Mouse (Mus musculus): Measurements from ENCODE around the gene 2300002M23Rik. TPM values are rescaled to one million over a fixed set of nuclear protein-coding genes. Genes with fewer than 3 reads are reported as not detected.
A peak's percentile ranks its signal among the peaks of the same experiment; 100 is the strongest.

Gene 2300002M23Rik
- not detected in 2 replicates for polyA plus RNA-seq (2012; ENCODE audit: insufficient read depth, insufficient read length, missing spikeins)

DNA sequence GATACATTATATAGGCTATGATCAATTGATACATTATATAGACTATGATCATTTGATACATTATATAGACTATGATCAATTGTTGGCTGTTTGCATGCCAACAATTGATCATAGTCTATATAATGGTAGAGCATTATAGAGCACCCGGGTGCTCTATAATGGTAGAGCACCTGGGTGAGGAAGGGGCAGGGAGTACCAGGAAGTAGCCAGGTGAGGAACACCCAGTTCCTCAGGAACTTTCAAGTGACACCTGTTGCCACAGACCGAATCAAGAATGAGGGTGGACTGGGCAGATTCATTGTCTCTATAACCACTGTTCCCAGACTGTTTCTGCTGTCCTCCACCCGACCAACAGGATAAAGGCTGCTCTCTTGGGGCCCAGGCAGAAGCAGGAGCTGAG, at the start of gene 2300002M23Rik:
TSS of gene 2300002M23Rik (plus strand) at position 301 of the 400 bp plus-strand sequence.
- no peaks in the 10 kb centered on the region for H3K4me1 ChIP-seq (ENCODE audit: control insufficient read depth, insufficient read depth, insufficient read length, low read length)
- H3K27ac ChIP-seq (replicated peaks; ENCODE audit: low read depth, low read length) = no peak within 1 kb of the TSS
- H3K4me3 ChIP-seq (ENCODE audit: insufficient read depth, low read depth, low read length) = no peak within 1 kb of the TSS

DNA sequence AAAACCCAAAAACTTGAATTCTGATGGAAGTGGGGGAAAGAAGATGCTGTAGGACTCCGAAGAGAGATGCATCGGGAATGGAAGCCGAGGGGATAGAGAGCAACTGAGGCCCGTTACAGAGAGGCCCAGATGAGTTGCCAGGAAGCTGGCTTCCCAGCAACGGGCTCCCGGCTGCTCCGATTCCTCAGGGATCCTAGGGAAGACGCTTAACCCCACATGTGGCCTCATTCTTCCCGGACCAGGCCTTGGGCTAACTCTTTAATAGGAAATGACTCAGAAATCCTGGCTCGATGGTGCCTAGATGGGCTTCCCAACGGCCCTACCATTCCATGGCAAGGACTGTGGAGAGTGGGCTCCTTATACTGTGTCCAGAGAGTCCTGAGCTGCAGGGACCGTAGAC, 49.7 kb upstream of the 2300002M23Rik start:
- no peak overlapping the region for H3K27ac ChIP-seq (replicated peaks; ENCODE audit: low read depth, low read length)
- H3K4me3 ChIP-seq (ENCODE audit: insufficient read depth, low read depth, low read length) = peak overlapping the region; percentile 55
- peaks cover 5% of the 10 kb centered on the region; the same call in 1 of the 2 replicates for H3K4me1 ChIP-seq (ENCODE audit: control insufficient read depth, insufficient read depth, insufficient read length, low read length)

- no peaks in the 10 kb centered on the region for H3K4me1 ChIP-seq (ENCODE audit: control insufficient read depth, insufficient read depth, insufficient read length, low read length)
- H3K4me3 ChIP-seq (ENCODE audit: insufficient read depth, low read depth, low read length) = no peak overlapping the region
- H3K27ac ChIP-seq (replicated peaks; ENCODE audit: low read depth, low read length) = no peak overlapping the region
Observed at GRCm38 (mm10) chr17:35524354-35524753, 42.9 kb upstream of the 2300002M23Rik start.

DNA sequence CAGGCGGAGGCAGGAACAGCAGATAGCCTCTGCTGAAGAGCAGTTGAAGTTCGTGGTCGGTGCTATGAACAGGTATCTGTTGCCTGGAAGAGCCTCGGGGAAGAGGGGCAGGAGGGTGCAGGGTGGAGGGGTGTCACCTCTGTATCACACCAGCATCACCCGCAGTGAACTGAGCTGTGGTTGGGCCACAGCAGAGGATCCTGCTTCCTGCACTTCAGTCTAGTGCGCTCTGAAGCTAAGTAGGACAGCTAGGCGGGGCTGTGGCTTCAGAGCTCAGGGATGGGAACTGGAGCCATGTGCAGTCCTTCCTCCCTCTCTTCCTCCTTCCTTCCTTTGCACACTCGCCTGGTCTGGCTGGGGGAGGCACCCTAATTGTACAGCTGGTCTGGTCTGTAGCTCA, 40.6 kb upstream of the 2300002M23Rik start:
- Histone ChIP-seq H3K4me3 (ENCODE audit: insufficient read depth, low read depth, low read length) (no peak overlapping the region), H3K4me1 (ENCODE audit: control insufficient read depth, insufficient read depth, insufficient read length, low read length) (no peaks in the 10 kb centered on the region), H3K27ac (replicated peaks; ENCODE audit: low read depth, low read length) (no peak overlapping the region)

GRCm38 (mm10) chr17:35532360-35532759, 34.9 kb upstream of the 2300002M23Rik start:
- H3K4me1 ChIP-seq (ENCODE audit: control insufficient read depth, insufficient read depth, insufficient read length, low read length) = no peaks in the 10 kb centered on the region
- H3K27ac ChIP-seq (replicated peaks; ENCODE audit: low read depth, low read length) = no peak overlapping the region
- no peak overlapping the region for H3K4me3 ChIP-seq (ENCODE audit: insufficient read depth, low read depth, low read length)

GRCm38 (mm10) chr17:35532901-35533300, 34.3 kb upstream of the 2300002M23Rik start, which contains the start of gene Psors1c2:
TSS of gene Psors1c2 (plus strand) at chr17:35533201.
- H3K4me3 ChIP-seq (ENCODE audit: insufficient read depth, low read depth, low read length) = no peak within 1 kb of the TSS
- H3K27ac ChIP-seq (replicated peaks; ENCODE audit: low read depth, low read length) = no peak within 1 kb of the TSS
- H3K4me1 ChIP-seq (ENCODE audit: control insufficient read depth, insufficient read depth, insufficient read length, low read length) = no peaks in the 10 kb centered on the region

- H3K4me1 ChIP-seq (ENCODE audit: control insufficient read depth, insufficient read depth, insufficient read length, low read length) = no peaks in the 10 kb centered on the region
- H3K27ac ChIP-seq (replicated peaks; ENCODE audit: low read depth, low read length) = no peak overlapping the region
- H3K4me3 ChIP-seq (ENCODE audit: insufficient read depth, low read depth, low read length) = no peak overlapping the region
Observed at GRCm38 (mm10) chr17:35534343-35534742, 32.9 kb upstream of the 2300002M23Rik start.

DNA sequence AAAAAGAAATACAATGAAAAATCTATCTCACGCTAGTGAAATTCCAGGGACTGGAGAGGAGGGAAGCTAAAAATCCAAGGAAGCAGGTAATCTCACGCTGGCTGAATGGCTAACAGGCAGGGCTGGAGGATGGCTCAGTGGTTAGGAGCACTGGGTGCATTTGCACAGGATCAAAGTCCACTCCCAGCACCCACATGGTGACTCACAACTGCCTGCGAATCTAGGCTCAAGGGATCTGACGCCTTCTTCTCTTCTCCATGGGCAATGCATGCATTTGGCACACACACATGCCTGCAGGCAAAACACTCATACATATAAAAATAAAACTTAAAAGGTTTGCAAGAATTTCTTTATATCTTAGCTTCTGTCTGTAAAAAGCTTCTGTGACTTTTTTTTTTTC, 29.8 kb upstream of the 2300002M23Rik start:
- no peak overlapping the region for H3K27ac ChIP-seq (replicated peaks; ENCODE audit: low read depth, low read length)
- H3K4me1 ChIP-seq (ENCODE audit: control insufficient read depth, insufficient read depth, insufficient read length, low read length) = no peaks in the 10 kb centered on the region
- no peak overlapping the region for H3K4me3 ChIP-seq (ENCODE audit: insufficient read depth, low read depth, low read length)

GRCm38 (mm10) chr17:35538476-35538875, 28.8 kb upstream of the 2300002M23Rik start:
- Histone ChIP-seq H3K4me1 (ENCODE audit: control insufficient read depth, insufficient read depth, insufficient read length, low read length) (no peaks in the 10 kb centered on the region), H3K27ac (replicated peaks; ENCODE audit: low read depth, low read length) (no peak overlapping the region), H3K4me3 (ENCODE audit: insufficient read depth, low read depth, low read length) (no peak overlapping the region)

GRCm38 (mm10) chr17:35539540-35539939, 27.7 kb upstream of the 2300002M23Rik start:
- Histone ChIP-seq H3K4me1 (ENCODE audit: control insufficient read depth, insufficient read depth, insufficient read length, low read length) (no peaks in the 10 kb centered on the region), H3K27ac (replicated peaks; ENCODE audit: low read depth, low read length) (no peak overlapping the region)

GRCm38 (mm10) chr17:35542761-35543411, 24.4 kb upstream of the 2300002M23Rik start:
- Histone ChIP-seq H3K4me3 (ENCODE audit: insufficient read depth, low read depth, low read length) (no peak overlapping the region), H3K4me1 (ENCODE audit: control insufficient read depth, insufficient read depth, insufficient read length, low read length) (no peaks in the 10 kb centered on the region), H3K27ac (replicated peaks; ENCODE audit: low read depth, low read length) (no peak overlapping the region)

More at GRCm38 (mm10) chr17:35539540-35539939, 27.7 kb upstream of the 2300002M23Rik start:
- H3K4me3 ChIP-seq (ENCODE audit: insufficient read depth, low read depth, low read length) = no peak overlapping the region

DNA sequence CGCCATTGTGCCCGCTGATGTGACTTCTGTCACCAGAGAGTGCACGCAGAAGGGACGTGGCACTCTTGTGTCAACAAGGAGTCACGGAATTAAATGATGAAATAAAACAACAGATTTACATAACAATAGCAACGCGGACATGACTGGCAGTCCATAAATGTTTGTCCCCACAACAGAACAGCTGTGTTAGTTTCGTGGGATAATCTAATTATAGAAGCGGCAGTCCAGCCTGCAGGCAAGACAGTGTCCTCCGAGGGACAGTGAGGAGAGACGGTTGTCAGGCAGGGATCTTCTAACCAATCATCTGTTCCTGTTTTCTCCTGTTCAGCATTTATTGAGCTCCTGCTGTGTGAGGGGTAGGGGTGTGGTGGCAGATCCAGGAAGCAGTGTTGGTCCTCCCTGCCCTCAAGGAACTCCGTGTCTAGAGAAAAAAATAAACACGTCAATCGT, 23.8 kb upstream of the 2300002M23Rik start:
- Histone ChIP-seq H3K4me3 (ENCODE audit: insufficient read depth, low read depth, low read length) (no peak overlapping the region), H3K4me1 (ENCODE audit: control insufficient read depth, insufficient read depth, insufficient read length, low read length) (no peaks in the 10 kb centered on the region), H3K27ac (replicated peaks; ENCODE audit: low read depth, low read length) (no peak overlapping the region)

GRCm38 (mm10) chr17:35544001-35544400, 23.2 kb upstream of the 2300002M23Rik start:
- H3K4me3 ChIP-seq (ENCODE audit: insufficient read depth, low read depth, low read length) = no peak overlapping the region
- H3K4me1 ChIP-seq (ENCODE audit: control insufficient read depth, insufficient read depth, insufficient read length, low read length) = peaks cover 2% of the 10 kb centered on the region; the same call in 1 of the 2 replicates
- no peak overlapping the region for H3K27ac ChIP-seq (replicated peaks; ENCODE audit: low read depth, low read length)

DNA sequence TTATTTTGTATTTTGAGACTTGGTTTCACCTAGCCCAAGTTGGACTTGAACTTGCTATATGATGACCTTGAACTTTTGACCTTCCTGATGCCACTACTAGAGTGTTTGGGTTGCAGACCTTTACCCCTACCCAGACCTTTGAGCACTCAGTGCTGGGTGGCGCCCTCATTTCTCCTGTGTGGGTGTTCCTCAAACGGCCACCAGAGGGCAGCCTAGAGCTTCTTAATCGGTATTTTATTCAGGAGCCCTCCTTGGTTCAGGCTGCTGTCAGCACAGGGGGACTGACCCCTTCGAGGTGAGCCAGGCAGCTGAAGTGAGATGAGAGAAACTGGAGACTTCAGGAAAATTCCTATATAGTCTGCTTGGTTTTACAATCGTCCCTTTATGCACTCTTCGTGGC, 22.6 kb upstream of the 2300002M23Rik start:
- H3K4me1 ChIP-seq (ENCODE audit: control insufficient read depth, insufficient read depth, insufficient read length, low read length) = peaks cover 2% of the 10 kb centered on the region
- H3K27ac ChIP-seq (replicated peaks; ENCODE audit: low read depth, low read length) = no peak overlapping the region
- H3K4me3 ChIP-seq (ENCODE audit: insufficient read depth, low read depth, low read length) = no peak overlapping the region

DNA sequence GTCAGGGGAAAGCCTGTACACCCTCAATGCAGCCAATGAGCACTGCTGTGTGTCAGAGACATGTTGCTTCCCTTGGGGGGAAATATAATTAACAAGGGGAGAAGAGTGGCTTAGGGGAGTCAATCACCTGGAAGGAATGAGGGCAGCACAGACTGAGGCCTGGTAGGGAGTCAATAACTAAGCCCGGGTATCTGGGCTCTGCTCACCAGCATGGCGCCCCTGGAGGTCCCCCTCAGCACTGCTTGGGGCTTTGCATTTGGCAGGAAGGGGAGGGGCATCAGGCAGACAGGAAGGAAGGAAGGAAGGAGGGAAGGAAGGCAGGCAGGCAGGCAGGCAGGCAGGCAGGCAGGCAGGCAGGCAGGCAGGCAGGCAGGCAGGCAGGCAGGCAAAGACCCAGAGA, 19.8 kb upstream of the 2300002M23Rik start:
- Histone ChIP-seq H3K27ac (replicated peaks; ENCODE audit: low read depth, low read length) (no peak overlapping the region), H3K4me3 (ENCODE audit: insufficient read depth, low read depth, low read length) (no peak overlapping the region)

DNA sequence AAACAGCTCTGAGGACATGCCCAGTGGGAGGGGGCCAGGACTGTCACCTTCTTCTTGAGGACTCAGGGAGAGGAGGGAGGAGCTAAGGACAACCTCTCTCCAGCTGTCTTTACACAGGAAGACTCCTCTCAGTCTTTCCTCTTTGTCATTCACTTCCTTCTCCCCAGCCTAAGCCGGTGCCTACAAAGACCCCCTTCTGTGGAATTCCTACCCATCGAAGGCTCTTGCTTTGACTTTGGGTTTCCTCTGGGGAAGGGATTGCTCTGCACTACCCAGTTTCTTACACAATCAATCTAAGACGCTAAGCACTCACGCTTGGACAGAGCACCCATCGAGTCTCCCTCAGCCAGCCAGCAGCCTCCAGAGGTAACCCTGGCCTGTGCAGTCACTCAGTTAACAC, 18.6 kb upstream of the 2300002M23Rik start:
- Histone ChIP-seq H3K4me3 (ENCODE audit: insufficient read depth, low read depth, low read length) (no peak overlapping the region), H3K4me1 (ENCODE audit: control insufficient read depth, insufficient read depth, insufficient read length, low read length) (peaks cover 10% of the 10 kb centered on the region), H3K27ac (replicated peaks; ENCODE audit: low read depth, low read length) (no peak overlapping the region)

More for the DNA sequence above, 19.8 kb upstream of the 2300002M23Rik start:
- peaks cover 10% of the 10 kb centered on the region for H3K4me1 ChIP-seq (ENCODE audit: control insufficient read depth, insufficient read depth, insufficient read length, low read length)

Measured in brown adipose tissue, adult 24 weeks (tissue).